Mouse (Mus musculus): ENCODE results near the gene 4632433K11Rik.

The 4632433K11Rik gene

DNA sequence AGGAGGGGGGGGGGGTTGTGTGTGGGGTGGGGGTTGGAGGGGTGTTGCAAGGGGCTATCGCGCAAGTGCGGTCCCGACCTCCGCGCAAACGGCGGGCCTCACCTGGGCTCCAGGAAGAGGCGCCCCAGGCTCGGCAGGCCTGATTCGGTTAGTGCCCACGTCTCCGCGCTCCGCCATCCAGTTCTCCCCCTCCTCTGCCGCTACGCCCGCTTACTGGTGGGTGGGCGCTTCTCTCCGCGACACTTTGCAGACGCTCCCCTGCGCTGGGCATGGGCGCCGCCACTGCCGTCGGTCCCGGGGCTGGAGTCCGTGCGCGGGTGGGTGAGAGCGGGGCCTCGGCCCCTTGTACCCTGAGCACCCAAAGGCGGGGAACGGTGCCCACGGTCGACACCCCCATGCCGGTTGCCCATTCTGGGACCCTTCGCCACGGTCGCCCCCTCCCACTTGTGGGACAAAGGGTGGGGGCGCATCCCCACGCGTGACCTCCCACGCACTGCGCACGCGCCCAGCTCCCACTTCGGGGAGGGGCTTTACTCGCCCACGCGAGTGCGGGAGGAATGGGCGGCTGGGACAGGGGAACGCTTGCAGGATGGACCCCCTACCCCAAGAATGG lies 22.8 kb downstream of the 4632433K11Rik start:
- Histone ChIP-seq H3K9me3 (ENCODE audit: low read length) (no peaks in the 10 kb centered on the region), H3K4me1 (replicated peaks; ENCODE audit: low read depth, low read length) (peaks cover 70% of the 10 kb centered on the region), H3K27me3 (ENCODE audit: insufficient read depth, low read length) (peaks cover 73% of the 10 kb centered on the region), H3K4me3 (replicated peaks; ENCODE audit: low read length) (peak overlapping the region; percentile 84), H3K36me3 (ENCODE audit: insufficient read depth, low read length) (peaks cover 14% of the 10 kb centered on the region; the same call in 1 of the 2 replicates)
- TF ChIP-seq POU5F1 (IDR thresholded peaks at IDR 0.05; ENCODE audit: borderline replicate concordance, low read length) (no peak), CTCF (conservative IDR thresholded peaks at IDR 0.05; ENCODE audit: low read length) (no peak), NANOG (IDR thresholded peaks at IDR 0.05; ENCODE audit: borderline replicate concordance, low read length) (no peak)

DNA sequence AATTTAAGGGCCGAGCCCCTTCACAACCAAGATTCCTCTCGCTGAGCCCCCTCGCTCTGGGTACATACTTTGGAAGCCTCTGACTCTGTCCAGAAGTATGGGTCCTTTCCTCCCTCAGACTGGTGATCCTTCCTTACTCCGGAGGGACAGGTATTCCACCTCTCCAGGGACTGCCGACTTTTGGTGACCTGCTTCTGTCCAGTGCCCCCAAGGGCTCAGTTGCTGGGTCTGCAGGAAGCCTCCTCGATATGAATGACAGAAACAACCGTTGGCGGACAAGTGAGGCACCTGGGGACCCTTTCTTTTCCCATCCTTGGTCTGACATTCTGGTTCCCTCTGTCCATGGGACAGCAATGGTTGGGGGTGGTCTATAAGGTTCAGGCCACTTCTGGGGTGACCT lies 23.5 kb downstream of the 4632433K11Rik start:
- no peaks in the 10 kb centered on the region for H3K9me3 ChIP-seq (ENCODE audit: low read length)
- peak overlapping the region; percentile 84 for H3K4me3 ChIP-seq (replicated peaks; ENCODE audit: low read length)
- TF ChIP-seq CTCF (conservative IDR thresholded peaks at IDR 0.05; ENCODE audit: low read length), result no peak
- no peak for TF ChIP-seq POU5F1 (IDR thresholded peaks at IDR 0.05; ENCODE audit: borderline replicate concordance, low read length)
- no peak for TF ChIP-seq NANOG (IDR thresholded peaks at IDR 0.05; ENCODE audit: borderline replicate concordance, low read length)
- H3K27me3 ChIP-seq (ENCODE audit: insufficient read depth, low read length), result peaks cover 66% of the 10 kb centered on the region
- H3K36me3 ChIP-seq (ENCODE audit: insufficient read depth, low read length), result peaks cover 14% of the 10 kb centered on the region; the same call in 1 of the 2 replicates
- H3K4me1 ChIP-seq (replicated peaks; ENCODE audit: low read depth, low read length), result peaks cover 64% of the 10 kb centered on the region

DNA sequence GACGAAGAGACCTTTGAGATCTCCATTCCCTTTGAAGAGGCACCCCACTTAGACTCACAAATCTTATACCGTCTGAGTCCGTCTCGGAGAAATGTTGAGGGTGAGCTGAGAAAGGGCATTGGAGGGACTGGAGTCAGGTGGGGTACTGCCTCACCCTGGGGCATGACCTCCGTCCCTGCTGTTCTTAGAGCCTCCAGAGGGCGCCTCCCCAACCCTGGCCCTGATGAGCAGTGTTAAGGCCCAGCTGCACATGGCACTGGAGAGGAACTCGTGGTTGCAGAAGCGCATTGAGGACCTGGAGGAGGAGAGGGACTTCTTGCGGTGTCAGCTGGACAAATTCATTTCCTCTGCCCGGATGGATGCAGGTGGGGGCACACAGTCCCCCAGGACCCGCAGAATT lies 23.9 kb downstream of the 4632433K11Rik start:
- peaks cover 14% of the 10 kb centered on the region; the same call in 1 of the 2 replicates for H3K36me3 ChIP-seq (ENCODE audit: insufficient read depth, low read length)
- H3K27me3 ChIP-seq (ENCODE audit: insufficient read depth, low read length), result peaks cover 62% of the 10 kb centered on the region
- TF ChIP-seq NANOG (IDR thresholded peaks at IDR 0.05; ENCODE audit: borderline replicate concordance, low read length), result no peak
- TF ChIP-seq POU5F1 (IDR thresholded peaks at IDR 0.05; ENCODE audit: borderline replicate concordance, low read length), result no peak
- TF ChIP-seq CTCF (conservative IDR thresholded peaks at IDR 0.05; ENCODE audit: low read length), result peak; percentile 18; the same call in 1 of the 2 replicates
- peaks cover 60% of the 10 kb centered on the region for H3K4me1 ChIP-seq (replicated peaks; ENCODE audit: low read depth, low read length)
- H3K4me3 ChIP-seq (replicated peaks; ENCODE audit: low read length), result peak overlapping the region; percentile 84
- H3K9me3 ChIP-seq (ENCODE audit: low read length), result no peaks in the 10 kb centered on the region

DNA sequence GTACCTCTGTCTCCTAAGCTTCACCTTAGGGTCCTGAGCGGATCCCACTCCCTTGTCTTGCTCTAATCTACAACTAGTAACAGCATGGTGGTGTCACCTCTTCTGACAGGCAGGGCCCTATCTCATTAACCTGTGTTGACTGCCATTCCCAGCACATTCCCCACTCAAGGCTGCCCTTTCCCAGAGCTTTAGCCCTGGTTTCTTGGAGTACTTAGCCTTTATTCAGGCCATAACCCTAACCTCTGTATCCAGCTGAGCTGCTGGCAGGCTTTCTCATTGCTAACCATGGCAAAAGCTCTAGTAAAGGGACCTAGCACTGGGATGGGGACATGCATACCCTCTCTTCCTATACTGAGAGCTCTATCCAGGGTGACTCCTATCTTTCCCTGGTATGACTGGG lies 24.7 kb downstream of the 4632433K11Rik start:
- no peaks in the 10 kb centered on the region for H3K9me3 ChIP-seq (ENCODE audit: low read length)
- TF ChIP-seq POU5F1 (IDR thresholded peaks at IDR 0.05; ENCODE audit: borderline replicate concordance, low read length) (no peak), CTCF (conservative IDR thresholded peaks at IDR 0.05; ENCODE audit: low read length) (no peak), NANOG (IDR thresholded peaks at IDR 0.05; ENCODE audit: borderline replicate concordance, low read length) (no peak)

DNA sequence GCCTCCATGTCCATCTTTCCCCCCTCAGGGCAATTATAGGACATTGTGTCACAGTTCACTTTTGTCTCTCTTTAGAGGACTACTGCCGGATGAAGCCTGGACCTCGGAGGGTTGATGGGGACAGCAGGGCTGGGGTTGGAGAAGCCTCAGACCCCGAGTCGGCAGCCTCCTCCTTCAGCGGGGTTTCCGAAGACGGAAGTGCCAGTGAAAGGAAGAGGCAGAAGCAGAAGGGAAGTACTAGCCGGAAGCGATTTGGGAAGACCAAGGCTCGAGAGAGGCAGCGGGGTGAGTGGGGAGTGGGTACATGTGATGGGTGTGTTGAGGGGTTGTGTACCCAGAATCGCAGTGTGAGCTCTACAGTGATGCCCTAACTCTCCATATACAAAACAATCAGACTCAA lies 25.5 kb downstream of the 4632433K11Rik start:
- peaks cover 46% of the 10 kb centered on the region for H3K27me3 ChIP-seq (ENCODE audit: insufficient read depth, low read length)
- H3K36me3 ChIP-seq (ENCODE audit: insufficient read depth, low read length), result peaks cover 22% of the 10 kb centered on the region; the same call in 1 of the 2 replicates
- no peaks in the 10 kb centered on the region for H3K9me3 ChIP-seq (ENCODE audit: low read length)
- peaks cover 55% of the 10 kb centered on the region for H3K4me1 ChIP-seq (replicated peaks; ENCODE audit: low read depth, low read length)
- TF ChIP-seq POU5F1 (IDR thresholded peaks at IDR 0.05; ENCODE audit: borderline replicate concordance, low read length) (no peak), NANOG (IDR thresholded peaks at IDR 0.05; ENCODE audit: borderline replicate concordance, low read length) (no peak), CTCF (conservative IDR thresholded peaks at IDR 0.05; ENCODE audit: low read length) (no peak)
- peak overlapping the region; percentile 97; the same call in 1 of the 2 replicates for H3K4me3 ChIP-seq (replicated peaks; ENCODE audit: low read length)

More for the DNA sequence above, 24.7 kb downstream of the 4632433K11Rik start:
- H3K4me1 ChIP-seq (replicated peaks; ENCODE audit: low read depth, low read length), result peaks cover 55% of the 10 kb centered on the region
- peaks cover 14% of the 10 kb centered on the region; the same call in 1 of the 2 replicates for H3K36me3 ChIP-seq (ENCODE audit: insufficient read depth, low read length)
- H3K27me3 ChIP-seq (ENCODE audit: insufficient read depth, low read length), result peaks cover 54% of the 10 kb centered on the region
- no peak overlapping the region for H3K4me3 ChIP-seq (replicated peaks; ENCODE audit: low read length)

DNA sequence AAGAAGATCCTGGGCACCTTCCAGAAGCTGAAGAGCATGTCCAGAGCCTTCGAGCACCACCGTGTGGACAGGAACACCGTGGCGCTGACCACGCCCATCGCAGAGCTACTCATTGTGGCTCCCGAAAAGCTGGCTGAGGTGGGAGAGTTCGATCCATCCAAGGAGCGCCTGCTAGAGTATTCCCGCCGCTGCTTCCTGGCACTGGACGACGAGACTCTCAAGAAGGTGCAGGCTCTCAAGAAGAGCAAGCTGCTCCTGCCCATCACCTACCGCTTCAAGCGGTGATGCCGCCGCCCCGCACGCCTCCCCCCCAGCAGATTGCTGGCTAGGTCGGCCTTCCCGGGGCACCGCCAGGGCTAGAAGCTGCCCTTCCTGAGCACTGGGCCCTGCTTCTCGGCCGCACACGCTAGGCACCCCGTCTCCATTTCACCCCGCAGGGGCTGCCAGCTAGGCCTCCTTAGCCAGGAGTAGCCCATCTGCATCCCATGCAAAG lies 26.4 kb downstream of the 4632433K11Rik start:
- Histone ChIP-seq H3K9me3 (ENCODE audit: low read length) (no peaks in the 10 kb centered on the region), H3K27me3 (ENCODE audit: insufficient read depth, low read length) (peaks cover 37% of the 10 kb centered on the region), H3K4me1 (replicated peaks; ENCODE audit: low read depth, low read length) (peaks cover 55% of the 10 kb centered on the region), H3K4me3 (replicated peaks; ENCODE audit: low read length) (peak overlapping the region; percentile 97), H3K36me3 (ENCODE audit: insufficient read depth, low read length) (peaks cover 25% of the 10 kb centered on the region)
- TF ChIP-seq CTCF (conservative IDR thresholded peaks at IDR 0.05; ENCODE audit: low read length) (0 out of 2 replicates have a peak, but pooled peaks have one; percentile 16), NANOG (IDR thresholded peaks at IDR 0.05; ENCODE audit: borderline replicate concordance, low read length) (no peak)

DNA sequence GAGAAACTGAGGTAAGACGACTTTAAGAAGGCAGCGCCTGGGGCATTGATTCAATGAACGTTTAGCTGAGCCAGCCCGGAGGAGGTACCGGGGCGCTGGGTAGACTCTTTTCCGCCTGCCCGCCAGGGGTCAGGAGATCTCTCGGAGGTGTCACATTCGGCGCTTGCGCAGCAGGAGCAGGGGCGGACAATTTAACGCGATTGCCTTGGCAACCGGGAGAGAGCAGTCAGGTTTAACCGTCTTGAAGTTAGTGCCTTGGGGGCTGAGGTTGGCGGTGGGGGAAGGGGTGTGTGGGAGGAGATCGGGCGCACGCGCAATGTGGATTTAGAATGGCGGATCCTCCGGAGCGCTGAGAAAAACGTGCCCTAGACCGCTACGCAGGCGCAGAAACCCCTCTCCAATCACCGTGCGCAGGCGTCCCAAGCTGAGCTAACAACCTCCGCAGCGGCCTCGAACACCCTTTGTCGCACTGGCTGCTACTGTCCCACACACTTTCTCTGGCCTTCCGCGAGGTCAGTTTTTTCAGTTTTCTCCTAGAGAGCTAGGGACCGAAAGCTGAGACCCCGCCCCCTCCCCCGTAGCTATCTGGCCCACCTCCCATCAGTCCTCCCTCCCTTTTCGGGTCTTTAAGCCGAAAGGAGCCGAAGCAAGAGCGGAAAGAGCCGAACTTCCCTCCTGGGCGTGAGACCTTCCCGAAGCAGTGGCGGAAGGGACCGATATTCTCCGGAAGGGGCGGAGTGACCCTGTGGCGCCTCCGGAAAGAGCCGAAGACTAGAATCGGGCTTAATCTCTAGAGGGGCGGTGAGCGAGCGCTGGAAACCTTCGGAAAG lies 27.2 kb downstream of the 4632433K11Rik start:
- Histone ChIP-seq H3K9me3 (ENCODE audit: low read length) (no peaks in the 10 kb centered on the region), H3K4me1 (replicated peaks; ENCODE audit: low read depth, low read length) (peaks cover 60% of the 10 kb centered on the region), H3K36me3 (ENCODE audit: insufficient read depth, low read length) (peaks cover 34% of the 10 kb centered on the region), H3K4me3 (replicated peaks; ENCODE audit: low read length) (peak overlapping the region; percentile 97), H3K27me3 (ENCODE audit: insufficient read depth, low read length) (peaks cover 28% of the 10 kb centered on the region)
- no peak for TF ChIP-seq NANOG (IDR thresholded peaks at IDR 0.05; ENCODE audit: borderline replicate concordance, low read length)
- TF ChIP-seq CTCF (conservative IDR thresholded peaks at IDR 0.05; ENCODE audit: low read length), result peak; percentile 51

DNA sequence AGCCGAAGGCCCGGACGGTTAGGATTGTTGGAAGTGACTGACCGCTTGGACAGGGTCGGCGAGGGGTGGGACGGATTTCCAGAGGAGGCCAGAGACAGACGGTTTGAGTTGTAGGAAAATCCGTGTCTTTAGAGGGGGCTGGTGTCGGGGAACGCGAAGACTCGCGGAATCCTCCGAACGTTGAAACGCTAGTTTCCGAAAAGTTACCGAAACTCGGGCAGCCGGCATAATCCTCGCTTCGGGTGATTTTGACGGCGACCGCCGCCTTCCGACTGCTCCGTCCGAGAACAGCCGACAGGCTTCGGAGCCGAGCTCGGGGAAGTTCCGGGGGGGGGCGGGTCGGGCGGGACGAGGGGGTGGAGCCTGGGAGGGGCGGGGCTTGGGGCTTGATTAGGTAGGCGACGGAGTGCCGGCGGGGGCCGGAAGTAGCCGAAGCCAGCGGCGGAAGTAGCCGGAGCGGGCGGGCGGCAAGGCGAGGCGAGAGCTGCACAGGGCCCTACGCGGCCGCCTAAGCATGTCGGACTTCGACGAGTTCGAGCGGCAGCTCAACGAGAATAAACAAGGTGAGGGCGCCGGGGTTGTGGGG lies 27.9 kb downstream of the 4632433K11Rik start, which contains the start of gene U2af2:
TSS of gene U2af2 (plus strand) at position 370 of the 586 bp plus-strand sequence.
- Histone ChIP-seq H3K4me3 (replicated peaks; ENCODE audit: low read length) (peak within 1 kb of the TSS; percentile 97), H3K27me3 (ENCODE audit: insufficient read depth, low read length) (peaks cover 22% of the 10 kb centered on the region), H3K4me1 (replicated peaks; ENCODE audit: low read depth, low read length) (peaks cover 64% of the 10 kb centered on the region), H3K36me3 (ENCODE audit: insufficient read depth, low read length) (peaks cover 41% of the 10 kb centered on the region), H3K9me3 (ENCODE audit: low read length) (no peaks in the 10 kb centered on the region)
- TF ChIP-seq NANOG (IDR thresholded peaks at IDR 0.05; ENCODE audit: borderline replicate concordance, low read length) (no peak), POU5F1 (IDR thresholded peaks at IDR 0.05; ENCODE audit: borderline replicate concordance, low read length) (no peak), CTCF (conservative IDR thresholded peaks at IDR 0.05; ENCODE audit: low read length) (no peak)

Data from E14TG2a.4 (cell line).